Mouse (Mus musculus) kidney, adult 2 months (tissue): ENCODE results near the gene Ttc34.

Source experiments
- CTCF ChIP-seq: fragments of 200-500 bp; conservative IDR thresholded peaks from 2 replicates; pipeline ENCODE4 v1.5.1; 2011; ENCODE audit warnings: low read depth, mild to moderate bottlenecking, control low read depth, low read length, moderate library complexity, mixed read lengths; ENCODE audit not compliant: insufficient read depth, insufficient read length
- POLR2A ChIP-seq: fragments of 200-500 bp; IDR thresholded peaks from one replicate; pipeline ENCODE4 v1.6.1; 2011; ENCODE audit warnings: low read depth, low read length, control low read depth

DNA sequence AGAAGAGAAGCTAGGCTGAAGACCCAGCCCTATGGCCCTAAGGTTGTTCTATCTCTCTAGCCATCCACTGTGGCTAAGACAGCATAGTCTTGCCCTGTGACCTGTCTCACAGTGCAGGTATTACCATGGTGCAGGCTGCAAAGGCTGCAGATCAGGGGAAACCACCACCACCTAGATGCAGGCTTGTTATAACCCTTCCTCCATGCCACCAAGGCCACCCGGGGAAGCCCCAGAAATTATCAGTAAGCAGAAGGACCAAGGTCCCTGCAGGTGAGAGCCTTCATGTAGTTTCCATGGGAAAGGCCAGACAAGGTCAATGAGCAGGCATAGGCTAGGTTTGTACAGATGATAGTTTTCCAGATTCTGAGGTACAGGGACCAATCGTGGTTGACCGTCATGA is 76.6 kb downstream of the Ttc34 start:
- TF ChIP-seq POLR2A (no peak), CTCF (no peak)
